Mouse (Mus musculus) gastrocnemius, postnatal 14 days (tissue): ENCODE measurements around the gene Mettl23. TPM values are rescaled to one million over a fixed set of nuclear protein-coding genes. Genes with fewer than 3 reads are reported as not detected.
"Not testable (repeated sequence)": the region's sequence is repeated elsewhere in the genome, so short reads cannot be mapped to it uniquely, and the experiment has no call there.

Experiments
- DNase-seq: peaks from one replicate; pipeline ENCODE4 v3.0.0; 2021; ENCODE audit warnings: mixed read lengths
- intact Hi-C: fragments of 180-260 bp; cut with DNase I; formaldehyde crosslinking; loops from one replicate; pipeline ENCODE4 v1.15.1; 2025; ENCODE audit warnings: low total_unique reads
- total RNA-seq, 2 experiments: library from RNA; stranded (reverse); gene quantifications; 2 replicates each; pipeline ENCODE4 v1.2.3; 2021

Mettl23 gene
- total RNA-seq, 2 experiments from 2014 or later: 24.1 to 24.7 TPM

GRCm38 (mm10) chr11:116839601-116840000 lies 3.5 kb upstream of the Mettl23 start:
- intact Hi-C loops: no loop called here
- no peak for DNase-seq

- intact Hi-C loops: no loop called here
- no peak for DNase-seq
These were observed 2.3 kb upstream of the Mettl23 start for GRCm38 (mm10) chr11:116840748-116841147.

DNA sequence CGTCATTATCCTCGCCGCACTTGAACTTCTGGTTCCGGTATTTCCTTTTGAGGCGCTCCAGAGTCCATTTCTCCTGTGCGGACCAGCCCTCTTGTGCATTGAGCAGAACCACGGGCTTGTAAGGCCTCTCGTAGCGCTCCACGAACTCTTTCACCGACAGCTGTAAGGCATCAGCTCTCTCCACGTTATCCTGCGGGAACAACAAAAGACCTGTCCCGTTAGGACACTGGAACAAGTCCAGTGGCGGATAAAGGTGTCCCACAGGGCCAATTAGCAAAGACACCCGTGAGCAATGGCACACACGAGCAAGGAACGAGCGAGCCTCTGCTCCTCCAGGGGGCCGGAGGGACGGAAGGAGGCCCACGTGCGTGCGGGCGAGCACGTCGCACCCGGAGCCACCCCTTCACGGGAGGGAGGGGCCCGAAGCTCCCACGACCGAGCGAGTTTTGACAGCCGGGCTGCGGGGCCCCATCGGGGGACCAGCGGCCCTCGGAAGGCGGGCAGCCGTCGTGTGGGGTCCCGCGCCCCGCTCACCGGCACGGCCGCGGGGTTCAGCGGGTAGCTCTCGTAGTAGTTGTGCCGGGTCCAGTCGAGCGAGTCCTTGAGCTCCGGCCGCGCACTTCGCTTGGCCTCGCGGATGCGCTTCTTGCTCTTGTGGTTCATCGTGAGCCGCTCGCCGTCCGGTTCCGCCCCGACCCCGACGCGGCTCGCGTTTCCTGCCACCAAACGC lies 382 bp upstream of the Mettl23 start:
- intact Hi-C loops: no loop called here
- DNase-seq: peak; percentile 75

- intact Hi-C loops: no loop called here
These were observed 3.6 kb downstream of the Mettl23 start for GRCm38 (mm10) chr11:116846593-116847181.

GRCm38 (mm10) chr11:116847187-116848085 lies 4.4 kb downstream of the Mettl23 start:
- intact Hi-C loops: no loop called here
- DNase-seq: no peak

More at GRCm38 (mm10) chr11:116846593-116847181, 3.6 kb downstream of the Mettl23 start:
- no peak for DNase-seq

DNA sequence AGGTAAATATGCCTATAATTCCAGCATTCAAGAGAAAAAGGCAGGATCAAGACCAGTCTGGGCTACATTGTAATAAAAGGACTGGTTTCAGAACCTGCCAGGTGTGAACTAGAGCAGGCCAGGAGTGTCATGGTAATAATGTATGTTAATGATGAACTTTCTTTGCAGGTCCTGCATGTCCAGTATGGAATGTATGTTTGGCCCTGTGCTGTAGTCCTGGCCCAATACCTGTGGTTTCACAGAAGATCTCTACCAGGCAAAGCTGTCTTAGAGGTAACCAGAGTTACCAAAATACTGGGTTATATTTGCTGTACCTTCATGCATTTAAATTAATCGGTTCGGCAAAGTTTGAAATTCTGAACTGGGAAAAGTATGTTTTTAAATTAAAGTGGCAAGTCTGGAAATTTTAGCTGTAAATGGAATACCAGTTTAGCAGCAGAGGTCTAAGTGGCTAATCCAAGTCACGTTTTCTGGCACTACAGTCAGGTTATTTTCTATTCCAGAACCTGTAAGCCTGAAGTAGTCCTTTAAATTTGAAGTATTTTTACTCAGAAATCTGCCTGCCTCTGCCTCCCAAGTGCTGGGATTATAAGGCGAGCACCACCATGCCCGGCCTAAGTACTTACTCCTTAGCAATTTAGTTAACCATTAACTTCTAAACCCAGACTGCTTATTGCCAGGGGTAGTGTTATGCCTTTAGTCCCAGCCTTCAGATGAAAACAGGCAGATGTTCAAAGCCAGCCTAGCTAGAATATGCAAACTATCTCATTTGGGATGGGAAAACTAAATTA lies 5.2 kb downstream of the Mettl23 start:
- intact Hi-C loops: no loop called here
- DNase-seq: no peak

GRCm38 (mm10) chr11:116848877-116849178 lies 5.8 kb downstream of the Mettl23 start:
- intact Hi-C loops, DNase-seq: not testable (repeated sequence)

DNA sequence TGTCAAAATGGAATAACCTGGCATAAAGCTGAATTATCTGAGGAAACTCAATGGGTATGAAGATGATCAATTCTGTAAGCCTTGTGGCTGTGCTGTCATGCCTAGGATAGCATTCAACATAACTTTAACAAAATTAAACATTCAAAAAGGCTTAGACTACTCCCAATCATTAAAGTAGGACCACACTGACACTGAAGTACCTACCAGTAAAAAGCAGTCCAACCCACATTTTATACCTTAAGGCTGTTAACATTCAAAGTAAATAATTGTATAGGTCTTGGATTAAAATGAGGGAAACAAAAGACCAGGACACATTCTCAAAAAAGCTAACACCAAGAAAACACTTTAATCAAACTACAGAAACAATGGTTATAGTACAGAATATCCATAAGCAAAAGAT lies 6.5 kb downstream of the Mettl23 start:
- intact Hi-C loops: no loop called here

GRCm38 (mm10) chr11:116850085-116850484 lies 7.0 kb downstream of the Mettl23 start:
- intact Hi-C loops: no loop called here
- no peak for DNase-seq

More for the DNA sequence above, 6.5 kb downstream of the Mettl23 start:
- DNase-seq: no peak

- no peak for DNase-seq
- intact Hi-C loops: no loop called here
These were observed 7.9 kb downstream of the Mettl23 start for GRCm38 (mm10) chr11:116850833-116851477.

GRCm38 (mm10) chr11:116851576-116852290 lies 8.7 kb downstream of the Mettl23 start:
- intact Hi-C loops: no loop called here
- DNase-seq: no peak

DNA sequence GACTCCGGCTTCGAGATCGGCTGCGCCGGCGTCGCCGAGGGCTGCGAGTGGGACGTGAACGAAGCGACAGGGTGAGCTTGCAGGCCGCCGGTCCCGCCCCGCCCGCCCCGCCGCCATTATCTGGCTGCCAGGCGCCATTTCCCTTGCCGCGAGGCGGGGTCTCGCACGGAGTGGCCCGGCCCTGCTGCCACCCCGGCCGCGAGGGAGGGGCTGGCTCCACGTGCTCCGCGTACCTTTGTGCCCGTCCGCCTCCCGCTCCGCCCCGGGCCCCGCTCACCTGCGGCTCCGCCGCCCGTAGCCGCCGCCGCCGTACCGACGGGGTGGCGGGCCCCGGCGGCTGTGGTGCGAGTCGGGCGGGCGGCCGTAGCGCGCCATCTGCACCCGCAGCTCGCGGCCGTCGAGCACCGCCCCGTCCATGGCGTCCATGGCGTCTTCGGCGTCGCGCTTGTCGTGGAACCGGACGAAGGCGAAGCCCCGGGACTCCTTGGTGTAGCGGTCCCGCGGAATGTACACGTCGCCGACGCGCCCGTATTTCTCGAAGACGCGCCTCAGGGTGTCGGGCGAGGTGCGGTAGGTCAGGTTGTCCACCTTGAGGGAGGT lies 9.3 kb downstream of the Mettl23 start, which contains the start of gene Mfsd11:
Mfsd11 (plus strand) TSS at position 150 of the 600 bp plus-strand sequence.
- peak; percentile 86 for DNase-seq
- intact Hi-C loops: no loop called here

- peak; percentile 96 for DNase-seq
- intact Hi-C loops: no loop called here
These were observed 9.9 kb downstream of the Mettl23 start, which contains the start of gene Srsf2 for GRCm38 (mm10) chr11:116852891-116853511. TSS of gene Srsf2 (minus strand) at chr11:116853094.

DNA sequence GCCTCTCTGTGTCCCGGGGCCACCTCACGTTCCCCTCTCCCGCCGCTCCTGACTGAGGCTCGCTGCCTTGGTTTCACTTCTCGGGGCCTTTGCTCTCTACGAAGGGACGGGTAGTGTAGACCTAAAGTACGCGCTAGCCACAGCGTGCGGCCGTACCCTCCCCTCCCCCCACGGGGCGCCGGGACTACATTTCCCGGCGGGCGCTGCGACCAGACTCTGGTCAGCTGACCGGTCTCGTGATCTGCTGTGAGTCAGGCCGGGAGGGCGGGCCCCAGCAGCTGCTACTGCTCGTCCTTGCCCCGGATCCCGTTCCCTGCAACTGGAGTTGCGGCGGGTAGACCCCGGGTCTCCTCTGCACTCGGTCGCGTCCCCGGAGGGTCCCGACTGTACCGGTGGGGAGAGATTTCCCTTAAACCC lies 10.4 kb downstream of the Mettl23 start:
- DNase-seq: peak; percentile 98
- intact Hi-C loops: no loop called here

GRCm38 (mm10) chr11:116854279-116854678 lies 11.2 kb downstream of the Mettl23 start:
- DNase-seq: no peak
- intact Hi-C loops: no loop called here

- DNase-seq: no peak
- intact Hi-C loops: no loop called here
These were observed 14.2 kb downstream of the Mettl23 start for GRCm38 (mm10) chr11:116857183-116857850.

- no peak for DNase-seq
- intact Hi-C loops: no loop called here
These were observed 21.4 kb downstream of the Mettl23 start for GRCm38 (mm10) chr11:116864444-116864843.
